Mouse (Mus musculus): ENCODE measurements around the gene Lyzl6. TPM values are rescaled to one million over a fixed set of nuclear protein-coding genes. Genes with fewer than 3 reads are reported as not detected.

The Lyzl6 gene
- not detected for polyA plus RNA-seq (2015; fragmentation: Illumina TruSeq; extraction: RNeasy Lipid Tissue Mini Kit (QIAGEN cat#74804); ENCODE audit: insufficient read depth, low replicate concordance)

DNA sequence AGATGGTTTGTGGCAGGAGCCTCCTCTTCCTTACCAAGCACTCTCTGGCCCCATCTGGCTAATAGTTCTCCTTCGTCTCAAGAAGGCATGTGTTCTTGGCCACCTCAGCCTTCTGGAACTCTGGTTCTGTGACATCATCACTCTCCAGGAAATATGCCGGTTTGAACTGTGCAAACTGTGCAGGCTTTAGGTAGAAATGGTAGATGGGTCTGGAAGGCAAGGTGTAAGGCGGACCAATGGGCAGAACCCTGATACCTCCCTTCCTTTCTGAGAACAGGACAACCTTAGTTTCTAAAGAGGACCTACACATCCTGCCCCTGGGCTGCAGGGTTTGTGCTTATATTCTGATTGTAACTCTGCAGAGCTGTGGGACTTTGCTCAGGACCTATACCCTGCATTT, at the start of gene Lyzl6:
TSS of gene Lyzl6 (minus strand) at position 101 of the 400 bp plus-strand sequence.

DNA sequence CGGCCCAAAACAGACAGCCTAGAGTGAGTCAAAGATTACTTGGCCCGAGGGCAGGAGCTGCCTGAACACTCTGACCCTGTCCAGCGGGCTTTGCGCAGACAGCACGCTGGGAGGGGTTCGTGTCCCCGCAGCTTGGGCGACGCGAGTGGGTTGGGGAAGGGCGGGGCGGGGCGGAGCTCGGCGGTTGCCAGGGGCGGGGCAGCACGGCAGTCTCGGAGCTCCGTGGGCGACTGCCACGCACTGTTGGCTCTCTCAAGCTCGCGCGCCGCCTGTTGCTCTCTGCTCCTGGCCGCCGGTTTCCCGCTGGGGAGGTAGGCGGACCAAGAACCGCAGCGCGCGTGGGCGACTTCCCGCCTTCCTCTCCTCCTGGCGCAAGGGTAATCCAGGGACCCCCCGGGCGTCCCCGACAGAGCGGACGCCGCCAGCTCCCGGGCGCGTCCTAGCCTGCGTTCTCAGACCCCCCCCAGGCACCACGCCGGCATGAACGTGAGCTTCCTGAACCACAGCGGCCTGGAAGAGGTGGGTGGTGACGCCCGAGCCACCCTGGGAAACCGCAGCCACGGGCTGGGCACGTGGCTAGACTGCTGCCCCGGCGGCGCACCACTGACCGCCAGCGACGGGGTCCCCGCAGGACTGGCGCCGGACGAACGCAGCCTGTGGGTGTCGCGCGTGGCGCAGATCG, 10.8 kb upstream of the Lyzl6 start, which contains the start of gene Rprml:
TSS of gene Rprml (plus strand) at position 270 of the 682 bp plus-strand sequence.

DNA sequence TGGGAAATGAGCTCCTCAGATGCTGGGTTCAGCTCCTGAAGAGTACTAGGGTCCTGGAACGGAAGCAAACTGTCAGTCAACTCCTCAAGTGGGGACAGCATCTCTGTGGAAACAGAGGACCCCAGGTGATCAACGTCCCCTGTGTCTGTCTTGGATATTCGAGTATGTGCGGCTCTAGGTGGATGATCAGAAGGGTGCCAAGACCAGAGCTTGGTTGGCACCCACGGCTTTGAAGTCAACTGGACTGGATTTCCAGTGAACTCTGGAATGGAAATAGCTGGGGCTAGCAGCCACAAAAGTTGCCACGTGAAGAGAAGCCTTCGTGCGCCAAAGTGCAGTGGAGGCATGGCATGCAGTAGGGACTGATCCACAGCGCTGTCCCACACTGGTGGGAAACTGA, 17.6 kb downstream of the Lyzl6 start, which contains the start of gene Gm884:
TSS of gene Gm884 (minus strand) at position 101 of the 400 bp plus-strand sequence.

Other genes starting within 250 kb of the Lyzl6 start
- gene Plekhm1, start 226.2 kb downstream of the Lyzl6 start, polyA plus RNA-seq (2015; fragmentation: Illumina TruSeq; extraction: RNeasy Lipid Tissue Mini Kit (QIAGEN cat#74804); ENCODE audit: insufficient read depth, low replicate concordance), result 20.5 TPM
- not detected for gene Lrrc37a, start 134.3 kb downstream of the Lyzl6 start, polyA plus RNA-seq (2015; fragmentation: Illumina TruSeq; extraction: RNeasy Lipid Tissue Mini Kit (QIAGEN cat#74804); ENCODE audit: insufficient read depth, low replicate concordance)
- not detected for gene Gm884, start 17.8 kb downstream of the Lyzl6 start, polyA plus RNA-seq (2015; fragmentation: Illumina TruSeq; extraction: RNeasy Lipid Tissue Mini Kit (QIAGEN cat#74804); ENCODE audit: insufficient read depth, low replicate concordance)
- not detected for gene Rprml, start 10.7 kb upstream of the Lyzl6 start, polyA plus RNA-seq (2015; fragmentation: Illumina TruSeq; extraction: RNeasy Lipid Tissue Mini Kit (QIAGEN cat#74804); ENCODE audit: insufficient read depth, low replicate concordance)
- gene Gosr2, start 59.0 kb upstream of the Lyzl6 start, polyA plus RNA-seq (2015; fragmentation: Illumina TruSeq; extraction: RNeasy Lipid Tissue Mini Kit (QIAGEN cat#74804); ENCODE audit: insufficient read depth, low replicate concordance), result 88.0 TPM
- gene Wnt9b, start 110.9 kb upstream of the Lyzl6 start, polyA plus RNA-seq (2015; fragmentation: Illumina TruSeq; extraction: RNeasy Lipid Tissue Mini Kit (QIAGEN cat#74804); ENCODE audit: insufficient read depth, low replicate concordance), result 0.04 TPM
- not detected for gene Wnt3, start 135.3 kb upstream of the Lyzl6 start, polyA plus RNA-seq (2015; fragmentation: Illumina TruSeq; extraction: RNeasy Lipid Tissue Mini Kit (QIAGEN cat#74804); ENCODE audit: insufficient read depth, low replicate concordance)

All from spleen, adult 10 weeks (tissue).